Mouse (Mus musculus) spleen, embryonic (tissue): ENCODE data around the gene Col6a3.

Experiments used
- CTCF ChIA-PET: fragments of 350-600 bp; sonication (Branson Sonifier 250); formaldehyde crosslinking; loops from one replicate; lab custom pipeline; 2022; lab: Charles Lee

Col6a3 gene

GRCm38 (mm10) chr1:90723754-90724153, 120.0 kb downstream of the Col6a3 start:
- CTCF ChIA-PET = no interaction called here

- CTCF ChIA-PET = no interaction called here
Observed at GRCm38 (mm10) chr1:90723325-90723724, 120.4 kb downstream of the Col6a3 start.

- CTCF ChIA-PET = no interaction called here
Observed at GRCm38 (mm10) chr1:90722021-90722420, 121.8 kb downstream of the Col6a3 start.

- CTCF ChIA-PET = no interaction called here
Observed at GRCm38 (mm10) chr1:90720610-90721241, 123.0 kb downstream of the Col6a3 start.

- CTCF ChIA-PET = no interaction called here
Observed at GRCm38 (mm10) chr1:90718826-90719550, 124.8 kb downstream of the Col6a3 start.

GRCm38 (mm10) chr1:90716258-90716657, 127.5 kb downstream of the Col6a3 start:
- CTCF ChIA-PET = no interaction called here
